Mouse (Mus musculus) embryo, embryonic 10.5 days (tissue): ENCODE results near the gene Bend5.
A peak's percentile ranks its signal among the peaks of the same experiment; 100 is the strongest.

Experiments used
- DNase-seq: peaks from one replicate; pipeline ENCODE4 v3.0.0-alpha.2; 2015; ENCODE audit warnings: low spot score

The Bend5 gene

GRCm38 (mm10) chr4:111414818-111415488, at the start of gene Bend5:
Gene Bend5, plus strand, starts transcription at chr4:111415006.
- DNase-seq: peak; percentile 93

GRCm38 (mm10) chr4:111367771-111368170, 47.0 kb upstream of the Bend5 start:
- DNase-seq: no peak

- DNase-seq: no peak
Measured at GRCm38 (mm10) chr4:111377159-111377558, 37.6 kb upstream of the Bend5 start.

GRCm38 (mm10) chr4:111378071-111378470, 36.7 kb upstream of the Bend5 start:
- no peak for DNase-seq

GRCm38 (mm10) chr4:111383101-111383500, 31.7 kb upstream of the Bend5 start:
- no peak for DNase-seq

GRCm38 (mm10) chr4:111390736-111391135, 24.1 kb upstream of the Bend5 start:
- DNase-seq: no peak

GRCm38 (mm10) chr4:111399784-111400183, 15.0 kb upstream of the Bend5 start:
- no peak for DNase-seq

GRCm38 (mm10) chr4:111400676-111401075, 14.1 kb upstream of the Bend5 start:
- DNase-seq: no peak

- DNase-seq: no peak
Measured at GRCm38 (mm10) chr4:111403243-111403642, 11.6 kb upstream of the Bend5 start.

GRCm38 (mm10) chr4:111410731-111411130, 4.1 kb upstream of the Bend5 start:
- DNase-seq: no peak

GRCm38 (mm10) chr4:111414399-111414798, 407 bp upstream of the Bend5 start:
- no peak for DNase-seq

- DNase-seq: no peak
Measured at GRCm38 (mm10) chr4:111416126-111416525, 1.3 kb downstream of the Bend5 start.

- DNase-seq: no peak
Measured at GRCm38 (mm10) chr4:111416551-111416950, 1.7 kb downstream of the Bend5 start.

- DNase-seq: no peak
Measured at GRCm38 (mm10) chr4:111417716-111418115, 2.9 kb downstream of the Bend5 start.

GRCm38 (mm10) chr4:111419476-111419875, 4.7 kb downstream of the Bend5 start:
- no peak for DNase-seq

- DNase-seq: no peak
Measured at GRCm38 (mm10) chr4:111420031-111420430, 5.2 kb downstream of the Bend5 start.

GRCm38 (mm10) chr4:111420955-111421354, 6.1 kb downstream of the Bend5 start:
- DNase-seq: no peak

GRCm38 (mm10) chr4:111421785-111422184, 7.0 kb downstream of the Bend5 start:
- DNase-seq: no peak

- no peak for DNase-seq
Measured at GRCm38 (mm10) chr4:111424371-111424950, 9.7 kb downstream of the Bend5 start.

- no peak for DNase-seq
Measured at GRCm38 (mm10) chr4:111425170-111425569, 10.4 kb downstream of the Bend5 start.

- no peak for DNase-seq
Measured at GRCm38 (mm10) chr4:111431186-111431585, 16.4 kb downstream of the Bend5 start.

- no peak for DNase-seq
Measured at GRCm38 (mm10) chr4:111432013-111432412, 17.2 kb downstream of the Bend5 start.

- no peak for DNase-seq
Measured at GRCm38 (mm10) chr4:111432417-111432816, 17.6 kb downstream of the Bend5 start.

GRCm38 (mm10) chr4:111441709-111442108, 26.9 kb downstream of the Bend5 start:
- DNase-seq: no peak
